Mouse (Mus musculus): ENCODE results near the gene Optc.

DNA sequence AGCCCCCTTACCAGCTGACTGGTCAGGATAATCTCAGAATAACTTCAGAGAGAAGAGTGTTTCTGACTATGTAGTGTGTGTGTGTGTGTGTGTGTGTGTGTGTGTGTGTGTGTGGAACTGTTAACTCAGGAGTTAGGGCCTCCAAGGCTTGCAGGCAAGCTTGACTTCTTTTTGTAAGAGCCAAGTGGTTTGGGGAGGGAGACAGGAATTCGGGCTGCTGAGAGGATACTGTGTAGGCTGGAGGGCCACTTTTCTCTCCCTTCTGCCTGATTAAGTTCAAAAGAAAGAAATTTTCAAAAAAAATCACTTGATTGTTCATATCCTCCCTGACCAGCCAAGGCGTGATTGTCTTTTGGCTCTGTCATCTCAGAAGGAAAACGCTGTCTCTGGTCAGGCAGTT is 12.6 kb upstream of the Optc start:
- TF ChIP-seq ZC3H11A (IDR thresholded peaks at IDR 0.05; ENCODE audit: low read depth, low read length) = no peak
- no peak for TF ChIP-seq CTCF (IDR thresholded peaks at IDR 0.05 in 2 of 3, conservative IDR thresholded peaks at IDR 0.05 in 1 of 3; ENCODE audit: control insufficient read depth in 1 of 3, insufficient read depth in 1 of 3, low read depth in 2 of 3, low read length in 3 of 3, poor library complexity in 1 of 3, severe bottlenecking in 1 of 3)
- TF ChIP-seq MAX (IDR thresholded peaks at IDR 0.05; ENCODE audit: low read length) = no peak
- TF ChIP-seq GATA1 (IDR thresholded peaks at IDR 0.05; ENCODE audit: low read depth, low read length) = no peak
- no peak for TF ChIP-seq CHD1 (IDR thresholded peaks at IDR 0.05; ENCODE audit: low read depth, low read length)
- TF ChIP-seq NRF1 (IDR thresholded peaks at IDR 0.05; ENCODE audit: insufficient read depth, low read depth, low read length, poor library complexity, severe bottlenecking) = no peak
